8 mouse cellular contexts compared by ENCODE assay signal in the genomic region with DNA sequence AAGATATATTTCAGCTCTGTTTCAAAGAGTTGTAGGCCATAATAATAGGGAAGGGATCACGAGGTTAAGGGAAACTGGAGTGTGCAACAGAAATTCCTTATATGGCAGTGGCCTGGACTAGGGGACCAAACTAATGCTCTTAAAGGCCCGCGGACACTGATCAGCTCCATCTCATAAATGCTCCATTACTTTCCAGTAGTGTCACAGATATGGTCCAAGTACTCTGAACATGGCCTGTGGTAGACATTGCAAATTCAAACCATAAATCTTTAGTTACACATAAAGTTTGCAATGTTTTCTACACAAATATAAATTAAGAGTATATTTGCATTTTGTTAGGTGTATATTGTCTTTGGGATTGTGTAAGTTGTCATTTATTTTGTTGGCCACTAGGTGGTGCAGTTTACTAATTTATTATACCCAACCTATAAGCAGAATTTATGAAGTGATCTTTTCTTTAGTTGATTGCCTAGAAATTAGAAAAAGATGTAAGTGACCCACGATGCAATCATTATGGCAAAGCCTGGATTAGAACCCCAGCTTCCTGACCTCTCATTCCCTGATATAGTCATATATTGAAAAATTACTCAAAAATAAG.
DNase-seq lines count a peak whose midpoint lies in the region; ATAC-seq and TF ChIP-seq lines count a peak whose summit lies in the region.

No protein-coding gene starts in this region.

- H3K4me2 ChIP-seq in kidney, embryonic 14.5 days (replicated peaks; ENCODE audit: low read depth, low read length), result no peak overlapping the region
- no peak overlapping the region for H3K4me2 ChIP-seq in midbrain, embryonic 12.5 days (replicated peaks)

- H3K27me3 ChIP-seq in kidney, embryonic 14.5 days (ENCODE audit: control insufficient read depth, insufficient read depth, low read length), result no peaks in the 10 kb centered on the region
- H3K27me3 ChIP-seq in E14TG2a.4 (ENCODE audit: insufficient read depth, low read length), result no peaks in the 10 kb centered on the region
- H3K27me3 ChIP-seq in midbrain, embryonic 12.5 days, result no peaks in the 10 kb centered on the region

- intact Hi-C loops in heart, postnatal 36 days (cut with DNase I), result loop anchor here (2.0 kb wide), 1 partner anchor 706 kb away; no protein-coding TSS in a partner anchor

- H3K36me3 ChIP-seq in kidney, embryonic 14.5 days (ENCODE audit: control insufficient read depth, insufficient read depth, low read length), result peaks cover 2% of the 10 kb centered on the region; the same call in 1 of the 2 replicates
- H3K36me3 ChIP-seq in E14TG2a.4 (ENCODE audit: insufficient read depth, low read length), result peaks cover 7% of the 10 kb centered on the region; the same call in 1 of the 2 replicates
- H3K36me3 ChIP-seq in midbrain, embryonic 12.5 days, result no peaks in the 10 kb centered on the region

- H3K4me1 ChIP-seq in kidney, embryonic 14.5 days (ENCODE audit: control insufficient read depth, insufficient read depth, low read length), result no peaks in the 10 kb centered on the region
- no peaks in the 10 kb centered on the region for H3K4me1 ChIP-seq in E14TG2a.4 (replicated peaks; ENCODE audit: low read depth, low read length)
- H3K4me1 ChIP-seq in midbrain, embryonic 12.5 days, result no peaks in the 10 kb centered on the region

- H3K4me3 ChIP-seq in kidney, embryonic 14.5 days (ENCODE audit: low read length), result no peak overlapping the region
- H3K4me3 ChIP-seq in E14TG2a.4 (replicated peaks; ENCODE audit: low read length), result no peak overlapping the region
- no peak overlapping the region for H3K4me3 ChIP-seq in midbrain, embryonic 12.5 days

- H3K27ac ChIP-seq in kidney, embryonic 14.5 days (ENCODE audit: low read depth, low read length), result no peak overlapping the region
- no peak overlapping the region for H3K27ac ChIP-seq in midbrain, embryonic 12.5 days (replicated peaks)

- peak; percentile 49 for TF ChIP-seq CTCF in E14TG2a.4 (conservative IDR thresholded peaks at IDR 0.05; ENCODE audit: low read length)

- ATAC-seq in kidney, embryonic 14.5 days (ENCODE audit: low FRiP score, low TSS enrichment), result peak; percentile 49; the same call in 1 of the 2 replicates
- ATAC-seq in midbrain, embryonic 12.5 days (ENCODE audit: low FRiP score, low read depth), result peak; percentile 66; the same call in 1 of the 2 replicates

- DNase-seq in kidney, postnatal 25 days, result no peak
- peak; percentile 37 for DNase-seq in embryo, embryonic 11 days
- no peak for DNase-seq in urinary bladder, postnatal 10 days (ENCODE audit: low spot score)
- DNase-seq in gastrocnemius, postnatal 4 days (ENCODE audit: low spot score in 2 of 2), result no peak
- no peak for DNase-seq in heart, postnatal 36 days

- H3K9me3 ChIP-seq in kidney, embryonic 14.5 days (ENCODE audit: control insufficient read depth, low read length), result no peaks in the 10 kb centered on the region
- no peaks in the 10 kb centered on the region for H3K9me3 ChIP-seq in E14TG2a.4 (ENCODE audit: low read length)
- no peaks in the 10 kb centered on the region for H3K9me3 ChIP-seq in midbrain, embryonic 12.5 days

- WGBS in kidney, embryonic 14.5 days, result 62% methylated on average over 4 of the region's 4 CpGs
- WGBS in midbrain, embryonic 12.5 days, result 67% methylated on average over 4 of the region's 4 CpGs

- H3K9ac ChIP-seq in kidney, embryonic 14.5 days (ENCODE audit: low read depth, low read length), result no peak overlapping the region
- no peak overlapping the region for H3K9ac ChIP-seq in midbrain, embryonic 12.5 days (replicated peaks)
